Mouse (Mus musculus): Measurements from ENCODE around the gene Ctso.

DNA sequence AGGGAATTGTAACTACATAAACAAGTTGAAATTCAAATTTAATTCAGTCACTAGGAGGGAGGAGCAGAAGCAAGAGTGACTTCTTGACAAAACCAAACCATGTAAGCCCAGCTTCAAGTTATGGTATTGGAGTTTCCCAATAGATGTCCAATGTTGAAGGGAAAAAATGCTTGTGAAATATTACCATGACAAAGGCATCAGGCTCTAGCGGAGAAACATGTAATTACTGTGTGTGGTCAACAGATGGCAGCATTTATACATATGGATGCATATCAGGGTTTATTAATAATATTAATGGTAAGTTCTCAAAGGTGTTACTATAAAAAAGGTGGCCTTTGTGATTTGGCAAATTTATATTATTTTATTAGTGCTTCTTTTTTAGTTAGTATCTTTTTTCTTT, 63.6 kb downstream of the Ctso start:
- TF ChIP-seq POLR2A (IDR thresholded peaks at IDR 0.05; ENCODE audit: insufficient read length, low read depth) (no peak), E2F4 (IDR thresholded peaks at IDR 0.05; ENCODE audit: insufficient read depth) (no peak), USF1 (IDR thresholded peaks at IDR 0.05; ENCODE audit: low read depth) (no peak), TCF3 (IDR thresholded peaks at IDR 0.05; ENCODE audit: insufficient read length, low read depth) (no peak), MYOD1 (IDR thresholded peaks at IDR 0.05; ENCODE audit: control insufficient read depth in 1 of 3, insufficient read length in 2 of 3, low read depth in 2 of 3) (no peak)

All from myocyte (in vitro differentiated cells).